Mouse (Mus musculus): Measurements from ENCODE around the gene Nutf2.
"Not testable (repeated sequence)": the region's sequence is repeated elsewhere in the genome, so short reads cannot be mapped to it uniquely, and the experiment has no call there.

Nutf2 gene

DNA sequence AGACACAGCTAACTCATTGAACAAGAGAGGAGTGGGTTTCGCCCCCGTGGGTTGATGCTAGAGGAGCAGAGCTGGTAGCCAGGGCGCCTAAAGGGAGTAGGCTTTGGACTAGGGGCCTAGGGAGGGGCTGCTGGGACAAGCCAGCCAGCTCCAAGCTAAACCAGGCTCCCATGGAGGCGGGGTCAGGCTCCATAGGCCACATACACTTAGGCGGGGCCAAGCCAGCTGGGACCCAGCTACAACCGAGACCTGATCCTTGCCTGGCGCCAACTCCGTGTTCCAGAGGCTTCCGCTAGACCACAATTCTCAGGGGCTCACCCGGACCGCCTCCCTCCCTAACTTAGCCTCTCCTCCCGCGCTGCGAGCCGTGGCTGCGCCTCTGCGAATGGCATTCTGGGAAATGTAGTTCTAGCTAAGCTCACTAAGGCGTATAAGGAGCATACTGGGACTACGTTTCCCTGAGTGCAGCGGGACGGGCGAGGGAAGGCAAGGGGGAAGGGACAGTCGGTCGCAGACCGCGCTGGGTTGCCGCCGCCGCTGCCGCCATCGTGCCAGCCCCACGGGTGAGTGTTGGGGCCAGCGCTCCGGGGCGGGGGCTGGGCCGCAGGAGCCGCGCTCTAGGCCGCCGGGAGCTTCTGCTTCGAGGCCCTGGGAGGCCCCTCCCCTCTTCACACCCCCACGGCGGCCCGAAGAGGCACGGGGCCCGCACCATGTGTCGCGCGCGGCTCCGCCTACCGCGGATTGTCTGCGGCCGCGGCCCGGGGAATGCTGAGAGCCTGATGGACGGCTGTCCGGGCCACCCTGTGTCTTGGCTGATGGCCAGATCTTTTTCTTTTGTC, at the start of gene Nutf2:
Gene Nutf2, plus strand, starts transcription at position 438 of the 839 bp plus-strand sequence.
- DNase-seq: peak; percentile 98

DNA sequence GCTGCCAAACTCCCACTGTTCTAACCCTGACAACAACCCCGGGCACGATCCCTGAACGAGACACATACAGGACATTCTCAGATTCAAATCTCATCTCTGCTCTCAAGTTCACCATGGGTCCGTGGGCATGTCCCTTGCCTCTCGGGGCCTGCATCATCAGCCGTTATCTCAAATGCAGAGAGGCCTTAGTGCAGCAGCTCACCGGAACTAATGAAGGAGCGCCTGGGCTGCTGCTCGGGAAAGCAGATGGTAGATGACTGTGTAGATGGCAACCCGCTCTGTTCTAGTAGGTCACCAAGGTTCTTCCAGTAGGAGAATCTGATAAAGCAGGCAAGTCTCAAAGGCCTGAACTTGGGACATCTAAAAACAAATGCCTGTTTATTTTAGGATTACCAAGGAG, 49.3 kb upstream of the Nutf2 start:
- DNase-seq: no peak

DNA sequence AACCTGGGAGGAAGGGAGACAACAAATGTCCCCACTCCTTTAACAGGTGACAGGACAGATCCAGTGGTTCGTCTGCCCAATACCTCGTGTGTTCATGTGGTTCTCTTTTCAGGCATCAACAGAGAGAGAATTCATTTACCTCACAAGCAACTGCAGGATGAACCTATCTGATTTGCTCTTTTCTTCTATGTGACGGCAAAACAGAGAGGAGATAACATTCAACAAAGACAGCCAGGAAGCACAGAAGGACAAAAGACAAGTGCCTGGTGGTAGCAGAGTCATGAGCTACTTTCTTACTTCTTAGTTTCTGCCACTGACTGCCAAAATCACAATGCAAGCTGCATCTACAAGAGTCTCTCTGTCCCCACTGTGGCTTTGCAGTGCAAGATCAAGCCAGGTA, 48.8 kb upstream of the Nutf2 start:
- no peak for DNase-seq

DNA sequence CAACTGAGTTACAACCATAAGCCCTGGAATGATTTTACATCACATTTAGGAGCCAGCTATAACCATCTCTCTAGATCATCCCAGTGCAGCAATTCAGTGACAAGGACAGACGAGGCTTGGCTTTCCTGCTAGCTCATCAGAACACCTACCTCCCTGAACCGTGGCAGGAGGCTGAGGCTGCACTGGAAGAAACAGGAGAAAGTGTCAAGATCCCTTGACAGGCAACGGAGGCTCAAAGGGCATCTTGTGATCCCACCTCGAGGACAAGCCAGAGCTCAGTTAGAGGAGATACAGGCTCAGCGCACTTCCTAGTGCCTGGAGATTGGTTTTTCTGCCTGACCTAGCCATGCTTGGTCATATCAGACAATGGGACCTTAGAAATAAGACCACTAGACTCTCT, 47.9 kb upstream of the Nutf2 start:
- no peak for DNase-seq

DNA sequence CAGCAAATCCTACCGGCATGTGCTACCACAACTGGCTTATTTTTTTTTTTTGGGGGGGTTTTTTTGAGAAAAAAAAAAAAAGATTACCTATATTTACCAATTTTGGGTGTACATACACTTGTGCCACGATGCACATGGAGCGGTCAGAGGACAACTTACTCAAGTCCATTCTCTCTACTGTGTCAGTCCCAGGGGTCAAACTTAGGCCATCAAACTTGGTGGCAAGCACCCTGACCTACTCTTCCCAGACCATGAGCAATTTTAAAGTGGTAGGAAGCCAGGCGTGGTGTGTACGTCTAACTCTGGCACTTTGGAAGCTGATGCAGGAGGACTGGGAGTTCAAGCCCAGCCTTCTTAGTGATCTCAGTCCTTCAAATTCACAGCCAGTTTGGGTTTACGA, 47.1 kb upstream of the Nutf2 start:
- no peak for DNase-seq

DNA sequence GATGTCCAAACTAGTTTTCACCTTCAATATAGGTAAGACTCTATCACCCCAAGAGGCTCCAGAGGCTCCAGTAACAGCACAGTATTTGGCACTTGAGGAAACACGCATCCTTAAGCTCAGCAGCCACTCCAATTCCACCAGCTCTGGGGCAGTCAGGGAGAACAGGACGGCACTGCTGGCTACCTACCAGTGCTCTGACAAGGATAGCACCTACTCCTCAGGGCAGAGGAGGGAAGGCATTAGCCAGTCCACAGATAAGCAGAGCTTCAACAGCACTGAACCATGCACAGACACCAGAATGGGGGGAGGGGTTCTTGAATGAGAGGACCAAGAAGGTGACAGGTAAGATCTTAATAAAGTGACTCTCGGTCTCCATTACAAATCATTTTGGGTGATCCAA, 40.7 kb upstream of the Nutf2 start:
- no peak for DNase-seq

DNA sequence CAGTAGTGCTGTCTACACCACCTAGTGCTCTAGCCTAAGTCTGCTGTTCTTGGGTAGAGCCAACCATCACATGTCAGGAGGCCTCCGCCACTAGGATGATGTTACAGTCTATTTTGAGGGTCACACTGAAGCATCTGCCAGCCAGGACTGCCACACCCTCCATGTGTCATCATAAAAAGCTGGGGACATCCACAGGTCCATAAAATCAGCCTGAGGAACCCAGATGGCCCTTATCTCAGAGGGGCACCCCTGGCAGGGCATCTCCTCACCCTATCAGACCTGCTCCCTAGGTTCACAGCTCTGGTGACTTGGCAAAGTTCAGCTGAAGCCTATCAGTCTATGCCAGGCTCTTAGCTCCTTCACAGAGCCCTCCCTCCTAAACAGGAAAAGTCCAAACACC, 39.5 kb upstream of the Nutf2 start:
- no peak for DNase-seq

DNA sequence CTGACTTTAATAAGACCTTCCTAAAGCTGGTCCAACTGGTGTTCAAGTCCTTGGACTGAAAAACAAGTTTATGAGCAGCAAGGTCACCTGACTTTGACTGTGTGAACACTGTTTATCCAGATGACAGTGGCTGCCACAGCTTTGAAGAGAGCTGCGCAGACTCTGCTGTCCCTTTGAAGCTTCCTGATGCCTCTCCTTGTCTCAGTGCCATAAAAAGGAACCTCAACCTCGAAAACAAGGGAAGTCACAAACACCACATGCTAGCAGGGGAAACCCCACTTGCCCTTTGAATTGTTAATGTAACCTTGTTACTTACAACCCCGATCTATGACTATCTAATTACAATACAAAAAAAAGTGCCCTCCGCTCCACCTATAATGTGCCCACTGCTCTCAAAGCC, 34.9 kb upstream of the Nutf2 start:
- DNase-seq: no peak

DNA sequence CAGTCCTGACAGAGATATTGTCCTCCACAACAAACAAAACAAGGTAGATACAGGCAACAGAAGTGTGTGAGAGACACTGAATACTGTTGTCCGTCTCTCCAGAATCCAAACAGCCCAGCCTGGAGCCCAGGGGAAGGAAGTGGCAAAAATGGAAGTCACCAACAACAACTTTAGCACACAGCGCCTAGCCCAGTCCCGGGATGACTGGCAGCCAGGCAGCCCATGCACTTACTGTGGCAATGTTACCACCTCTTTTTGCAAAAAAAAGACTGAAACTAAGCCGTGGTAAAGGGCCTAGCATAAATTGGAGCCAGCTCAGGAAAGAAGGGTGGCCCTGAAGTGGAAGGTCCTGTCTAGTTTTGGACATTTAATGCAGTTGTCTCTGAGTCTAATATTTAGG, 34.0 kb upstream of the Nutf2 start:
- no peak for DNase-seq

DNA sequence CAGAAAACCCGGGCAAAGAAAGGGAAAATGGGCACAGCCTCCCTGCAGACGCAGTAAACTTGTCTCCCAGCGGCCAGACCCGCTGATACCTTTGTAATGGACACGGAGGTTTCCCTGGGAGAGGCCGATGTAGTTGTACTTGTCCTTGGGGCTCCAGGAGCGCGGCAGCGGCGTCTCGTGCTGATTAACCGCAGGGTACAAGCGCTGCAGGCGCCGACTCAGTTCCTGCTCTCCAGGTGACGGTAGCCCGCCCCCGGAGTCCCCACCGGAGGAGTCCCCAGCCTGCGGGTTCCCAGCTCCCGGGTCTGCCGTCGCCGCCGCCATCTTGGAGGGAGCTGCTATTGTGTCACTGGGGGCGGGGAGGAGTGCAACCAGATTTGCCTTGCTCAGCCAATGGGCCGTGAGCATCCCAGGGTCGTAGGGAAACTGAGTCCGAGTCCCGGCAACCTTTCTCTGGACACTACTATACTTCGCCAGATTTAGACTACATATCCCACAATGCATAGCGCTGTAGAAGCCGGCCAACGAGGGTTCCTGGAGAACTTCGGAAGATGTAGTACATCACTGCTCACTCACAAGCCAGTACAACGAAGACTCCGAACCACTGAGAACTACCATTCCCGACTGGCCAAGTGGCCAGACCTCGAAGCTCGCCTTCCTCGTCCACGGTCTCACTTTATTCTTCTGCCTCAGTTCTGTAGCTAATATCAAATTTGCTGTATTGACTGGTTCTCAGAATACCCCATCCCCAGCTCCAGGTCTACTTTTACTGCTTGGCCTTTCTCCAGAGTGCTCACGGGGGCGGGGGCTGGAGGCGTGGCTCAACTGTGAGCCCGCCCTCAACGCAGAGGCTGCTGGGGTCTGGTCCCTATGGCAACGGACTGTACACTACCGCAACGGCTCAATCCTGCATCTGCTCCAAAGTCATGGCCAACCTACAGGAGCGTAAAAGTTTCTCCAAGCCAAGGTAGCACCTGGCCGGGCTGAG, 33.2 kb upstream of the Nutf2 start, which contains the start of the genes Ranbp10 and Tsnaxip1:
Gene Ranbp10, minus strand, starts transcription at position 490 of the 988 bp plus-strand sequence.
Gene Tsnaxip1, plus strand, starts transcription at position 871 of the 988 bp plus-strand sequence.
- peak; percentile 99 for DNase-seq

DNA sequence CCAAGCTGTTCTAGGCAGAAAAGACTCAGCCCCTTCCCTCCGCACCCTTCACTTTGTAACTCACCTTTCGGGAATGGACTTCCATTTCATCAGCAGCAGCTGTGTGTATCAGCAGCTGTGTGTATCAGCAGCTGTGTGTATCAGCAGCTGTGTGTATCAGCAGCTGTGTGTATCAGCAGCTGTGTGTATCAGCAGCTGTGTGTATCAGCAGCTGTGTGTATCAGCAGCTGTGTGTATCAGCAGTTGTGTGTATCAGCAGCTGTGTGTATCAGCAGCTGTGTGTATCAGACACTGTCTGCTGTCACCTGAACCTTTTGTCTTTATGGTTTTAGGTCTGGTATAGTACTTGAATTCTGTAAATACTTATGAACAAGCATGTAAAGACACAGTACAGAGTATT, 26.6 kb upstream of the Nutf2 start:
- DNase-seq: not testable (repeated sequence)

DNA sequence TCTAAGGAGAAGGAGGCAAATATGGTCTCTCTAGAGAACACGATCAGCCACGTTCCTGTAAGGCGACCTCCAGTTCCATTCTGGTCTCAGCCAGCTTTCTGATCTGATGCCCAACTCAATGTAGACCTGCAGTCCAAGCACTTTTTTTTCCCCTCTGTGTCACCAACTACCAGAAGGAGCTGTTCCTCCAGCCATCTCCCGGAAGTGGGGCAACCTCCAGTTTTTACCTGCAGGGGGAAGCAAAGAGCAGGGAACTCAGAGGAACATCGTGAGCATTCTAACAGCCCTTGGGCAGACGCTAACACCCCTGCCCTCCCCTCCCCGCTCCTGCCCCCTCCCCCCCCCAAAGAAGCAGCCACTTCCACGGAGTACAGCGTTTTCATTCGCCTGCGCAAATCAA, 25.1 kb upstream of the Nutf2 start:
- peak; percentile 89 for DNase-seq

DNA sequence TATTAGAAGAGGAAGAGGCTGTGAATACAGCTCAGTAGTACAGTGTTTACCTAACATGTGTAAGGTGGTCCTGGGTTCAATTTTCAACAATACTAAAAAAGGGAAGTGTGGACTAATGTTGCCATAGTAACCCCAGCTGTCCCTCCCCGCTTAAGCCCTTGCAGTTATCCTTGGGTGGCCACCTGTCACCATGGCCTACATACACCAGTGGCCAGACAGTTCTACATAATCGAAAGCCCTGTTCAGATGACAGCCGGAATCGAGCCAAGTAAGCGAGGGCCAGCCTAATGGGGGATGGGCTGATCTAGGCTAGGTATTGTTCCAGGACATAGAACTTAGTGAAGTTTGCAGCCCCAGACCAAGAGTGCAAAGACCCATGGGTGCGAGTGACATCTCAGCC, 23.4 kb upstream of the Nutf2 start:
- DNase-seq: no peak

DNA sequence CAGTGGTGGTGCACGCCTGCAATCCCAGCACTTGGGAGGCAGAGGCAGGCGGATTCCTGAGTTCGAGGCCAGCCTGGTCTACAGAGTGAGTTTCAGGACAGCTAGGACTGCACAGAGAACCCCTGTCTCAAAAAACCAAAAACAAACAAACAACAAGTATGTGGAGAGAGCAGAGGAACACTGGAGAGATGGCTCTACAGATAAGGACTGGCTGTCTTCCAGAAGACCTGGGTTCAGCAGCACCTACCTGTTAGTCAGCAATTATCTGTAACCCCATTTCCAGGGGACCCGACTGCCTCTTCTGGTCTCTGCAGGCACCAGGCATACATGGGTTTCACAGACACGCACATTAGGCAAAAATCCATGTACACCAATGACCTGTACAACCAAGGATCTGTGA, 21.2 kb upstream of the Nutf2 start:
- no peak for DNase-seq

DNA sequence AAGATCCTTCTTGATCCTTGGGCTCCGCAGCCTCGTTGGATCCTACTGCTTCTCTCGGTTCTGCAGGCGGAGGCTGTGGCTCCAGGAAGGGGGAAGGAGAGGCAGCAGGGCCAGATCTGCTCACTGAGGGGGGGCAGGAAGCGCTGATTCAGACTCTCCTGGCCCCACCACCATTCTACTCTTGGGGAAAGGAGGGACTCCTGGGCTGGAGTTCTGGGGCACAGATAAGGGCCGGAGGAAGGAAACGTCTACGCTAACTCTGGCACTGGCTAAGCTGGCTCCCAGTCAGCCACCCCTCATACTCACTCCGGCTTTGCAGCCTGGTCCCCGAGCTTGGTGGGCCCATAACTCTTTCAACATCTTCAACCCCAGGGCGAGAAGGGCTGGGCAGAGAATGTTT, 13.7 kb upstream of the Nutf2 start:
- DNase-seq: no peak

DNA sequence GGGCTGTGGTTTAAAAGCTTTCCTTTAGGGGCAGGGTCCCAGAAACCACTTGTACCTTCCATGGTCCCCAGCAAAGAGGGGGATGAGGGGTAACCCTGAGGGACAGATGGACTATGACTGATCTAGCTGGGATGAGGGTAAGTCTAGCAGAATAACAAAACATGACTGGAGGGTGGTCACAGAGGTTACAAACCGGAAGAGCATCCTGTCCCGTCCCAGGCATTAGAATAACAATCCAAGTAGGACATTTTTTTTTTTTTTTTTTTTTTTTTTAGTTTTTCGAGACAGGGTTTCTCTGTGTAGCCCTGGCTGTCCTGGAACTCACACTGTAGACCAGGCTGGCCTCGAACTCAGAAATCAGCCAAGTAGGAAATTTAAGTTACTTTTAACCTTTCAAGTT, 10.4 kb upstream of the Nutf2 start:
- no peak for DNase-seq

DNA sequence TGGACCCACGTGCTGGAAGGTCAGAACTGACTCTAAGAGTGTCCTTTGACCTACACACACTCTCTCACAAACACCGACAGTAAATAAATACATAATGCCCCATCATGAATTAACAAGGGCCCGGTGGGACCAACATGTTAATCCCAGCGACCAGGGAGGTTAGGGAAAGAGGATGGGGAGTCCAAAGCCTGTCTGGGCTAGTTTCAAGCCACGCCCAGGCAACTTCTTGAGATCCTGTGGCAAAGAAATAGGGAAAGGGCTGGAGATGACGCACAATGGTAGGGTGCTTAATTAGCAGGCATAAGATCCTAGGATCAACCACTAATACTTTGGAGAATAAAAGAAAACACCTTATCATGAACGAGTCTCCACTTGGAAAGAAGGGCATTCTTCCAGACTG, 9.8 kb upstream of the Nutf2 start:
- DNase-seq: no peak

DNA sequence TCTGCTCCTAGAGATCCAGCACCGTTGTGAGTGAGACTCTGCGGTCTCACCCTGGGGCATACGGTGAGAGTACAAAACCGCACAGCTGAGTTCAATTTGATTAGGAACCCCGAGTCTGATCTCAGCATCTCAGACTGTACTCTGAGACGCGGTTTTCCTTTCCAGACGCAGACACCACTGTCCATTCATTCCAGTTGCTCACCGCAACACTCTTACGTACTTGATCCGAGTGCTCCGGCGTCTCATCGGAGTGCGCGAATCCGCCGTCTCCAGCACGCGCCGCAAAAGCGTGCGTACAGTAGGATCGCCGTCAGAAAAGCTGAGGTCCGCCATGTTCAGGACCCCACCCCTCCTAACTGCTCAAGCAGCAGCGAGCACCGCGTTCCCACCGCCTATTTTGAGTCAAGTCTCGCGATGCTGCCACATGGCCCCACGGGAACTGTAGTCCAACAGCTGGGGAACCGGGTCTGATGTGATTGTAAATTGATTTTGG, 8.7 kb upstream of the Nutf2 start:
- peak; percentile 95 for DNase-seq

DNA sequence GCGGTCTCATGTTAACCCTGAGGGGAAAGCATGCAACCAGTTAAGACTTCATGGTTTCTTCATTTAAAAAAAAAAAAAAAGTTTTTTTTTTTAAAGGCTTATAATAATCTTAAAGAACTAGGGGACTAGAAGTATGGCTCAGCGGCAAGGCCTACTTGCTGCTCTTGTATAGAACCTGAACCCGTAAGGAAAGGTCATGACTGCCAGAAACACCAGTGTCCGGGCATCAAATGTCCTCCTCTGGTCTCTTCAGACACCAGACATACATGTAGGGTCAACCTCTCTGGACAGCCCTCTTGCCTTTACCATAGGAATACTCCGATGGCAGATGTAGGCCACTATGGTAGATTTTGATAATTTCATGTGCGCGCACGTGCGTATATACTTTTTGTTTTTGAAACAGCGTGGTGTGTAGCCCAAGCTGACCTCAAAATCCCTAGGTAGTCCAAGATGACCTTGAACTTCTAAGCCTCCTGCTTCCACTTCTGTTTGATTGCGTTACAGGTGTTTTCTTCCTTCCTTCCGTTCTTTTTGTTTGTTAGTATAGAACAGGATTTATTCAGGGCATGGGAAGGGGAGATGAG, 8.1 kb upstream of the Nutf2 start:
- no peak for DNase-seq

DNA sequence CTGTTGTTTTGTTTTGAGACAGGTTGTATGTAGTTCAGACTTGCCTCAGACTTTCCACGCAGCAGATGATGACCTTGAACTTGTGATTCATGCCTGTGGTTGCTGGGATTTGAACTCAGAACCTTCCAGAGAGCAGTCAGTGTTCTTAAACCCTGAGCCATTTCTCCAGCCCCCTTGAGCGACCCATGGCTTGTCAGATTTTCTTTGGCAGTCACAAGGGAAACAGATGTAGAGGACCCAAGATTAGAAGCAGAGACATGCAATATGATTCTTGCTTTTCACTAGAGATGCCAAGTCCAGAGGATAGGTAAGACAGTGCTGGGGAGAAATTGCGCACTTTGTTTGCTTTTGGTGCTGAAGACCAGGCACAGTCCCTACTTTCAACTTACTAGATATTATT, 7.2 kb upstream of the Nutf2 start, which contains the start of gene Cenpt:
Gene Cenpt, minus strand, starts transcription at position 101 of the 400 bp plus-strand sequence.
- no peak for DNase-seq

DNA sequence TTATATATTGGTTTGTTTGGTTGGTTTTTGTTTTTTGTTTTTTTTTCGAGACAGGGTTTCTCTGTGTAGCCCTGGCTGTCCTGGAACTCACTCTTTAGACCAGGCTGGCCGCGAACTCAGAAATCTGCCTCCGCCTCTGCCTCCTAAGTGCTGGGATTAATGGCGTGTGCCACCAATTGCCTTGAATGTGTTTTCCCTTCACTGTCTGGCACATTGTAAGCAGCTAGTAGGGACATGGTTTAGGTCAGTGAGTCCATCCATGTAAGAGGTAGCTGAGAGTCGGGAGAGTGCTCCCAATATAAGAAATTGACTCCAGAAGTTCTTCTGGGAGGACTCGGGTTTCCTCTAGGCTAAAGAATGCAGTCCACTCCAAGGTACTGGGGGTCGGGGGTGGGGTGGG, 6.1 kb upstream of the Nutf2 start:
- no peak for DNase-seq

DNA sequence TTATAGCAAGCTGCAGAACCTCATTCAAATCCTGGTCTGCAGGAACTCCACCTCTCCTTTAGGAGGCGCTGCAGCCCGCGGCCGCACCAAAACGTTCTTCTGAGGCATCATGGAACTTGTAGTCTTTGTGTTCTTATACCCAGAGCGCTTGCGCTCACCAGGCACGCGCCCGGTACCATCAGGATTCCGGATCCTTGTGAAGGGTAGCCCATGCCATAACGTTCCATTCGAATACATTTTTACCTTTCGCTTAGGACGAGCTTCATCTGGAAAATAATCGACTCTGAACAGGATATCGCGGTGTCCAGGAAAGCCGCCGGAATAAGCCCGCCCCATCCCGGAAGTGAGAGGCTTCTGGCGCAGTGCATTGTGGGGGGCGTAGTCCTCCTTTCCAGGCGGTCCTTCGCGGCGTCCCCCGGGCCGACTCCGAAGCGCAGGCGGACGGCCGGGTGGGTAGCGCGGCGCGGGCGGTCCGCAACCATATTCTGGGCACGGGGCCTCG, 5.6 kb upstream of the Nutf2 start, which contains the start of gene Thap11:
Gene Thap11, plus strand, starts transcription at position 418 of the 502 bp plus-strand sequence.
- peak; percentile 96 for DNase-seq

Data from lung, postnatal 36 days (tissue).